Mouse (Mus musculus) lung, embryonic 16.5 days (tissue): ENCODE results near the gene Myh4. TPM values are rescaled to one million over a fixed set of nuclear protein-coding genes. Genes with fewer than 3 reads are reported as not detected.

Experiments used
- ATAC-seq: fragments of 200-750 bp; cut with Nextera tagmentation; 2 replicates; pipeline ENCODE4 v1.8.0; 2017; ENCODE audit warnings: low read depth, mild to moderate bottlenecking, moderate library complexity
- H3K27ac ChIP-seq: fragments of 300-500 bp; sonication (generic); 2 replicates; pipeline ENCODE4 v1.5.1; 2014; ENCODE audit warnings: mild to moderate bottlenecking, control low read depth, low read length
- H3K27me3 ChIP-seq: fragments of 300-500 bp; sonication (generic); 2 replicates; pipeline ENCODE4 v1.6.1; 2014; ENCODE audit warnings: low read depth, low read length, mixed read lengths; ENCODE audit not compliant: control insufficient read depth, insufficient read depth
- H3K36me3 ChIP-seq: fragments of 300-500 bp; sonication (generic); 2 replicates; pipeline ENCODE4 v1.6.1; 2014; ENCODE audit warnings: low read length; ENCODE audit not compliant: control insufficient read depth, insufficient read depth
- H3K4me1 ChIP-seq: fragments of 300-500 bp; sonication (generic); replicated peaks from 2 replicates; pipeline ENCODE4 v1.6.1; 2014; ENCODE audit warnings: low read length, mixed read lengths; ENCODE audit not compliant: control insufficient read depth, insufficient read depth
- H3K4me2 ChIP-seq: fragments of 300-500 bp; sonication (generic); 2 replicates; pipeline ENCODE4 v1.6.1; 2014; ENCODE audit warnings: low read depth, low read length, control low read depth
- H3K4me3 ChIP-seq: fragments of 300-500 bp; sonication (generic); 2 replicates; pipeline ENCODE4 v1.5.1; 2014; ENCODE audit warnings: mild to moderate bottlenecking, low read length, control low read depth
- H3K9ac ChIP-seq: fragments of 300-500 bp; sonication (generic); 2 replicates; pipeline ENCODE4 v1.6.1; 2014; ENCODE audit warnings: low read length, control low read depth
- H3K9me3 ChIP-seq: fragments of 300-500 bp; sonication (generic); 2 replicates; pipeline ENCODE4 v1.6.1; 2016; ENCODE audit warnings: low read length; ENCODE audit not compliant: control insufficient read depth
- WGBS: fragments of 180-500 bp; shearing (Covaris S2); extraction: QIAGEN DNeasy Blood & Tissue Kit; methylation state at CpG from one replicate; pipeline ENCODE4 v1.1.7; 2014; 5-methylcytosine and 5-hydroxymethylcytosine counted together
- polyA plus RNA-seq: library from polyadenylated mRNA; unstranded; fragments of >200 nt; fragmentation: Nextera tagmentation; extraction: Ambion mirVana; gene quantifications from 2 replicates; pipeline ENCODE4 v1.2.1, GENCODE M21; 2015

Gene Myh4
- polyA plus RNA-seq, 1 experiment from 2014 or later = not detected

- no peak overlapping the region for H3K9ac ChIP-seq
- H3K27me3 ChIP-seq = no peaks in the 10 kb centered on the region
- no peaks in the 10 kb centered on the region for H3K36me3 ChIP-seq
- H3K27ac ChIP-seq = no peak overlapping the region
- no peak for ATAC-seq
- WGBS = 76% methylated on average over 1 of the region's 1 CpGs
- H3K4me3 ChIP-seq = no peak overlapping the region
- no peak overlapping the region for H3K4me2 ChIP-seq
- H3K4me1 ChIP-seq = no peaks in the 10 kb centered on the region
- H3K9me3 ChIP-seq = peaks cover 3% of the 10 kb centered on the region
These were observed 55.6 kb downstream of the Myh4 start for GRCm38 (mm10) chr11:67293440-67293839.

Other genes starting within 250 kb of the Myh4 start
- 2.4 and 2.5 TPM in 2 replicates for gene Tmem220, start 212.9 kb upstream of the Myh4 start, polyA plus RNA-seq
- gene Adprm, start 185.4 kb upstream of the Myh4 start, polyA plus RNA-seq = 29.1 and 29.2 TPM in 2 replicates
- 14.7 and 15.8 TPM in 2 replicates for gene Sco1, start 185.4 kb upstream of the Myh4 start, polyA plus RNA-seq
- 7.1 and 10.8 TPM in 2 replicates for gene Myh3, start 159.7 kb upstream of the Myh4 start, polyA plus RNA-seq
- gene Myh2, start 67.0 kb upstream of the Myh4 start, polyA plus RNA-seq = 0.05 TPM in 1 of 2 replicates, not detected in the other
- 0.35 TPM in 1 of 2 replicates, not detected in the other for gene Myh1, start 38.0 kb upstream of the Myh4 start, polyA plus RNA-seq
- gene Myh8, start 39.1 kb downstream of the Myh4 start, polyA plus RNA-seq = 4.9 and 25.2 TPM in 2 replicates
- gene Myh13, start 83.6 kb downstream of the Myh4 start, polyA plus RNA-seq = 0.28 and 0.58 TPM in 2 replicates
- 11.7 and 13.5 TPM in 2 replicates for gene Gas7, start 217.4 kb downstream of the Myh4 start, polyA plus RNA-seq